Mouse (Mus musculus) v-Abl transformed pro-B cells (cell line): ENCODE measurements around the gene Plxna2.

Source experiments
- in situ Hi-C, 2 experiments: fragments of 400-800 bp; cut with MboI; formaldehyde crosslinking; loops; one replicate each; pipeline ENCODE4 v1.15.1; 2025; ENCODE audit not compliant: unreplicated experiment in 2 of 2

The Plxna2 gene

GRCm38 (mm10) chr1:194753168-194753567 lies 135.2 kb downstream of the Plxna2 start:
- in situ Hi-C loops = loop anchor here in 1 of 2 experiments (5.0 kb wide), 1 partner anchor 64 kb away; no protein-coding TSS in a partner anchor

GRCm38 (mm10) chr1:194756001-194756400 lies 138.0 kb downstream of the Plxna2 start:
- in situ Hi-C loops = no loop called here

DNA sequence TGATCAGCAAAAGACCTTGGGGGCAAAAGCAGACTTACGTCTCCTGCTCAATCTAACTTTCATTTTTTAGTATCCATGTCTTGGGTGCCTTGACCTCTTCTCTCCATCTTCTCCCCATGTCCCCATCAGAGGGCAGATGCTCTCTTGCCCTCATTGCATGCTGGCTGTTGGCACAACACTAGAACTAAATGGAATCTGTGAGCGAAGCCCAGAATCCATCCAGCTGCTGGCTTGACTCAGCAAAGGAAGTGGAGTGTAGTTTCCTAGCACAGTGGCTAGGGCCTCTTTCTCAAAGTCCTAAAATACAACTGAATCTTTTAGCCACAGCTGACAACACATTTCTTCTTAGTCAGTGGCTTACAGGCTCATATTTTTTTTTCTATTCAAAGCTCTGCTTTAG lies 138.4 kb downstream of the Plxna2 start:
- in situ Hi-C loops = no loop called here

DNA sequence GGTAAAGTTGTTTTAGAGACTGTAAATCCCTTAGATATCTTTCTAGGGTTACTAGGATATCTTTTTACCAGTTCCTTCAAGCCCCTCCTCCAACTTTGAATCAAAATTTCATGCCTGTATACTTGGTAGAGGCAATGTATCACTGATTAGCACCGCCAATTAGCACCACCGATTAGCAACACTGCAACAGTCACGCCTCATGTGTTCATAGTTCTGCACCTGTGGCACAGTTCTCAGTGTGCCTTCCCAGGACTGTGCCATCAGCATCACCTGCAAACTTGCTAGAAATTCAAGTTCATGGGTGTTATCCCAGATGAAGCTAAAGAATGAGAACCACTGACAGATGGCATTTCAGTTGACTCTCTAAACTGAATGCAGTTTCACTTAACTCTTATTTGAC lies 138.8 kb downstream of the Plxna2 start:
- in situ Hi-C loops = no loop called here

- in situ Hi-C loops = no loop called here
Measured at GRCm38 (mm10) chr1:194761432-194762212, 143.6 kb downstream of the Plxna2 start.

- in situ Hi-C loops = no loop called here
Measured at GRCm38 (mm10) chr1:194762896-194763295, 144.9 kb downstream of the Plxna2 start.

- in situ Hi-C loops = no loop called here
Measured at GRCm38 (mm10) chr1:194764951-194765350, 146.9 kb downstream of the Plxna2 start.

- in situ Hi-C loops = no loop called here
Measured at GRCm38 (mm10) chr1:194768799-194769198, 150.8 kb downstream of the Plxna2 start.

- in situ Hi-C loops = no loop called here
Measured at GRCm38 (mm10) chr1:194772053-194772452, 154.0 kb downstream of the Plxna2 start.

DNA sequence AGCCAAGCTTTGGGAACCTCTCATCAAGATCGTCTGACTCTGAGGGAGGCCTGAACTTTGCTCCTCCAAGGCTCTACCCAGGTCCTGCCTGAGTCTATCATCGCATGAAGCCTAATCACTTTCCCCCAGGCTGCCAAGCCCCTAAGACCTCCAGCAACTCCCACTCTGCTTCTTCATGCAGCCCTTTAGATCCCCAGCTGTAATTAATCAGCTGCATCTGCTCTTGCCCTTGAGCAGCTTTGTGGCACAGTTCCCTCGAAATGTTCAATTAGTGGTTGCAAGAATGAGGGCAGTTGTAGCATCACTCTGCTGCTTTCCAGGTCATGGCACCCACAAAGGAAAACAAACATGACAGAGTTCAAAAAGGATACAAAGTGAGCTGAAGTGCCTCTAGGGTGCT lies 155.9 kb downstream of the Plxna2 start:
- in situ Hi-C loops = no loop called here

- in situ Hi-C loops = no loop called here
Measured at GRCm38 (mm10) chr1:194774350-194774749, 156.3 kb downstream of the Plxna2 start.

DNA sequence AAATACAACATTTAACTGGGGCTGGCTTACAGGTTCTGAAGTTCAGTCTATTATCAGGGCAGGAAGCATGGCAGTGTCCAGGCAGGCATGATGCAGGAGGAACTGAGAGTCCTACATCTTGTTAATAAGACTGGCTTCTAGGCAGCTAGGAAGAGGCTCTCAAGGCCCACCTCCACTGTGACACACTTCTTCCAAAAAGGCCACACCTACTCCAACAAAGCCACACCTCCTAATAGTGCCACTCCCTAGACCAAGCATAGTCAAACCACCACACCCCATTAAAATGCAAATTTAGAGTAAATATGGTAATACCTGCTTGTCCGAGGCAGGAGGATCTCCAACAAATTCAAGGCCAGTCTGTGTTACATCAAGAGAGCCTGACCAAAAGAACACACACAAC lies 156.7 kb downstream of the Plxna2 start:
- in situ Hi-C loops = no loop called here

GRCm38 (mm10) chr1:194775656-194776374 lies 157.8 kb downstream of the Plxna2 start:
- in situ Hi-C loops = no loop called here

DNA sequence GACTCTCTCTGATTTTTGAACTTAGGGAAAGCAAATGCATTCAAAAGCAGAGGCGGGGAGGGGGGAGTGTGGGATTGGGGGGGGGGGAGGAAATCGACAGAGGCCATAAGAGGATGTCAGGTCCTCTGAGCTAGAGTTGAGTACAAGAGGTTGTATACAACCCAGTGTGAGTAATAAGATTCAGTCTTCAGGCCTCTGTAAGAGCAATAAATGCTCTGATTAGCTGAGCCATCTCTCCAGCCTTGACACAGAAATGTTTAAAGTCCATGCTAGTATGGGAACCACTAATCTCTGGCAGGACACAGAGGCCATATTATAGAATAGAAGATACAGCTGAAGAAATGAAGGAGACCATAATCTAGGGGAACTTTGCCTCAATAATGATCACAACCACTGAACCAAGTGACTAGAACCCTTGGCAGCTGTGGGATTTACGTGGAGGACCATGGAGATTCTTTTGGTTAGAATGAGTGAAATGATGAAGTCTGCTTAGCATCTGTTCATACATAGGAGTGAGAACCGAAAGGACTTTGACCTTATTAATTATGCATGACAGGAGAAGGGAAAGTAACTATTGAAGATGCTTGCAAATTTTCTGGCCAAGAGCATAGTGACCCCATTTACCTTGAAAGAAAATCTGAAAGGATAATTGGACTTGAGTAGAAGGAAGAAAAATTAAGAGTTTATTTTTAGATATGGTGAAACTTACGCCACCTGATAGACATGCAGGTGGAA lies 158.7 kb downstream of the Plxna2 start:
- in situ Hi-C loops = no loop called here

- in situ Hi-C loops = no loop called here
Measured at GRCm38 (mm10) chr1:194777608-194778007, 159.6 kb downstream of the Plxna2 start.

- in situ Hi-C loops = no loop called here
Measured at GRCm38 (mm10) chr1:194780392-194780791, 162.4 kb downstream of the Plxna2 start.

DNA sequence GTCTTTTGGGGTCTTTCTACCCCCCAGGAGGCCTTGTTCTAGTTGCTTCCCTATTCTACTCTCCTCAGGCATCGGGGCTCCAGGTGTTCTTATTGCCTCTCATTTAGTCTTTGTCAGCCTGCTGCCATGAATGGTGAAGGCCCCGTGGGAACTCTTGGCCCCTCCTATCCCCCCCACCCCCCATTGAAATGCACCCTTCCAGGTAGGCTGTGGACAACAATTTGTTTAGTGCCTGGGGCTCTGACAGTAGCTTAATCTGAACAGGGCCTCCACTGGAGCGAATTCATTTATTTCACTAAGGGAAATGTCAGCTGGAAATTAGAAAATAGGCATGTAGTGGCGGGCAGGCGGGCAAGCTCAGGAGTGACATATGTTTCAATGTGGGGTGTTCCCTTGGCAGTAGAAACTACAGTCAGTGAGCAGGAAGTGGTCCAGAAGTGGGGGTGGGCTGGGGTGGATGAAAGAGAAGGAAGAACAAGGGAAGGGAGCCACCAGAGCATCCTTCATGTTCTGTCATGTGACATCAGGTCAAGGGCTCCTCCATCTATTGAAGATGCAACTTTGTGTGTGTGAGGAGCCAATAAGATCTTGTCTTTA lies 162.9 kb downstream of the Plxna2 start:
- in situ Hi-C loops = no loop called here

- in situ Hi-C loops = no loop called here
Measured at GRCm38 (mm10) chr1:194781556-194781955, 163.5 kb downstream of the Plxna2 start.

GRCm38 (mm10) chr1:194782325-194782724 lies 164.3 kb downstream of the Plxna2 start:
- in situ Hi-C loops = no loop called here

DNA sequence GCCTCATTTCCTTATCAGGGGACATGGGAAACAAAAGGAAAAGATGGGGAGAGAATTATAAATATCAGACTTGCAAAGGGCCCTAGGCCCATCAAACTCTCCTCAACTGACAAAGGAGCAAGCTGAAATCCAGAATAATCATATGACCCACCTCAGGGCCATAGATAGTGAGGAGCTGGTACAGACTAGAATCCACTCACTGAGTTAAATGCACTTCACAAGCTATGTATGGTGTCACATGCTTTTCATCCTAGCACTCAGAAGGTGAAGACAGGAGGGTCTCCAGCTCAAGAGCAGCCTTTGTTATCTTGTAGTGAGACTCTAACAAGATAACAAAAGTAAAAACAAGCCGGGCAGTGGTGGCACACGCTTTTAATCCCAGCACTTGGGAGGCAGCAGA lies 169.6 kb downstream of the Plxna2 start:
- in situ Hi-C loops = no loop called here
